Mouse (Mus musculus): ENCODE measurements at regions not wholly inside any gene's neighbourhood (a gene's known extent, or its start where the extent isn't known, plus 50 kb on each side); places are given as distances from the start of the nearest gene placed in this dataset.

- H3K4me1 ChIP-seq (ENCODE audit: control insufficient read depth, insufficient read depth, low read length), result no peaks in the 10 kb centered on the region
- TF ChIP-seq EP300 (IDR thresholded peaks at IDR 0.05; ENCODE audit: insufficient read depth, low read depth, low read length) (no peak), CTCF (IDR thresholded peaks at IDR 0.05; ENCODE audit: low read depth, low read length) (no peak), POLR2A (IDR thresholded peaks at IDR 0.05; ENCODE audit: insufficient read depth, low read length) (no peak)
- no peak overlapping the region for H3K9ac ChIP-seq (ENCODE audit: low read depth, poor library complexity, severe bottlenecking)
- H3K27me3 ChIP-seq (ENCODE audit: control insufficient read depth, insufficient read depth, low read length, poor library complexity, severe bottlenecking), result no peaks in the 10 kb centered on the region
- peaks cover 16% of the 10 kb centered on the region for H3K9me3 ChIP-seq (replicated peaks; ENCODE audit: control insufficient read depth, insufficient read depth, low read length, poor library complexity, severe bottlenecking)
- H3K36me3 ChIP-seq (ENCODE audit: control insufficient read depth, insufficient read depth, low read length, poor library complexity, severe bottlenecking), result no peaks in the 10 kb centered on the region
- H3K27ac ChIP-seq (ENCODE audit: insufficient read depth, low read length), result no peak overlapping the region
- no peak overlapping the region for H3K4me3 ChIP-seq (ENCODE audit: low read depth, low read length)
These were observed 643.8 kb upstream of the Tmem132c start for GRCm38 (mm10) chr5:126597786-126598330.

GRCm38 (mm10) chr5:126599561-126599960 lies 642.0 kb upstream of the Tmem132c start:
- Histone ChIP-seq H3K9me3 (replicated peaks; ENCODE audit: control insufficient read depth, insufficient read depth, low read length, poor library complexity, severe bottlenecking) (peaks cover 16% of the 10 kb centered on the region), H3K27me3 (ENCODE audit: control insufficient read depth, insufficient read depth, low read length, poor library complexity, severe bottlenecking) (no peaks in the 10 kb centered on the region), H3K27ac (ENCODE audit: insufficient read depth, low read length) (no peak overlapping the region), H3K4me1 (ENCODE audit: control insufficient read depth, insufficient read depth, low read length) (no peaks in the 10 kb centered on the region), H3K4me3 (ENCODE audit: low read depth, low read length) (no peak overlapping the region), H3K36me3 (ENCODE audit: control insufficient read depth, insufficient read depth, low read length, poor library complexity, severe bottlenecking) (no peaks in the 10 kb centered on the region), H3K9ac (ENCODE audit: low read depth, poor library complexity, severe bottlenecking) (no peak overlapping the region)
- no peak for TF ChIP-seq CTCF (IDR thresholded peaks at IDR 0.05; ENCODE audit: low read depth, low read length)

GRCm38 (mm10) chr5:126606756-126607155 lies 634.9 kb upstream of the Tmem132c start:
- Histone ChIP-seq H3K27me3 (ENCODE audit: control insufficient read depth, insufficient read depth, low read length, poor library complexity, severe bottlenecking) (no peaks in the 10 kb centered on the region), H3K9ac (ENCODE audit: low read depth, poor library complexity, severe bottlenecking) (no peak overlapping the region), H3K27ac (ENCODE audit: insufficient read depth, low read length) (no peak overlapping the region), H3K36me3 (ENCODE audit: control insufficient read depth, insufficient read depth, low read length, poor library complexity, severe bottlenecking) (no peaks in the 10 kb centered on the region), H3K4me1 (ENCODE audit: control insufficient read depth, insufficient read depth, low read length) (no peaks in the 10 kb centered on the region), H3K9me3 (replicated peaks; ENCODE audit: control insufficient read depth, insufficient read depth, low read length, poor library complexity, severe bottlenecking) (0 out of 2 replicates have a peak, but pooled peaks cover 2% of the 10 kb centered on the region), H3K4me3 (ENCODE audit: low read depth, low read length) (no peak overlapping the region)
- no peak for TF ChIP-seq CTCF (IDR thresholded peaks at IDR 0.05; ENCODE audit: low read depth, low read length)
- TF ChIP-seq POLR2A (IDR thresholded peaks at IDR 0.05; ENCODE audit: insufficient read depth, low read length), result no peak
- no peak for TF ChIP-seq EP300 (IDR thresholded peaks at IDR 0.05; ENCODE audit: insufficient read depth, low read depth, low read length)

- no peak overlapping the region for H3K27ac ChIP-seq (ENCODE audit: insufficient read depth, low read length)
- no peaks in the 10 kb centered on the region for H3K9me3 ChIP-seq (replicated peaks; ENCODE audit: control insufficient read depth, insufficient read depth, low read length, poor library complexity, severe bottlenecking)
- TF ChIP-seq CTCF (IDR thresholded peaks at IDR 0.05; ENCODE audit: low read depth, low read length), result no peak
- TF ChIP-seq POLR2A (IDR thresholded peaks at IDR 0.05; ENCODE audit: insufficient read depth, low read length), result no peak
- TF ChIP-seq EP300 (IDR thresholded peaks at IDR 0.05; ENCODE audit: insufficient read depth, low read depth, low read length), result no peak
- H3K27me3 ChIP-seq (ENCODE audit: control insufficient read depth, insufficient read depth, low read length, poor library complexity, severe bottlenecking), result no peaks in the 10 kb centered on the region
- H3K36me3 ChIP-seq (ENCODE audit: control insufficient read depth, insufficient read depth, low read length, poor library complexity, severe bottlenecking), result no peaks in the 10 kb centered on the region
- no peaks in the 10 kb centered on the region for H3K4me1 ChIP-seq (ENCODE audit: control insufficient read depth, insufficient read depth, low read length)
- no peak overlapping the region for H3K9ac ChIP-seq (ENCODE audit: low read depth, poor library complexity, severe bottlenecking)
- no peak overlapping the region for H3K4me3 ChIP-seq (ENCODE audit: low read depth, low read length)
These were observed 629.0 kb upstream of the Tmem132c start for GRCm38 (mm10) chr5:126612571-126612970.

GRCm38 (mm10) chr5:126622551-126622950 lies 619.1 kb upstream of the Tmem132c start:
- H3K4me3 ChIP-seq (ENCODE audit: low read depth, low read length), result no peak overlapping the region
- H3K9ac ChIP-seq (ENCODE audit: low read depth, poor library complexity, severe bottlenecking), result no peak overlapping the region
- no peaks in the 10 kb centered on the region for H3K36me3 ChIP-seq (ENCODE audit: control insufficient read depth, insufficient read depth, low read length, poor library complexity, severe bottlenecking)
- no peaks in the 10 kb centered on the region for H3K4me1 ChIP-seq (ENCODE audit: control insufficient read depth, insufficient read depth, low read length)
- no peak overlapping the region for H3K27ac ChIP-seq (ENCODE audit: insufficient read depth, low read length)
- no peaks in the 10 kb centered on the region for H3K27me3 ChIP-seq (ENCODE audit: control insufficient read depth, insufficient read depth, low read length, poor library complexity, severe bottlenecking)
- no peak for TF ChIP-seq EP300 (IDR thresholded peaks at IDR 0.05; ENCODE audit: insufficient read depth, low read depth, low read length)
- H3K9me3 ChIP-seq (replicated peaks; ENCODE audit: control insufficient read depth, insufficient read depth, low read length, poor library complexity, severe bottlenecking), result peaks cover 3% of the 10 kb centered on the region; the same call in 1 of the 2 replicates

- no peak overlapping the region for H3K4me3 ChIP-seq (ENCODE audit: low read depth, low read length)
- H3K27ac ChIP-seq (ENCODE audit: insufficient read depth, low read length), result no peak overlapping the region
- no peaks in the 10 kb centered on the region for H3K36me3 ChIP-seq (ENCODE audit: control insufficient read depth, insufficient read depth, low read length, poor library complexity, severe bottlenecking)
- H3K9me3 ChIP-seq (replicated peaks; ENCODE audit: control insufficient read depth, insufficient read depth, low read length, poor library complexity, severe bottlenecking), result peaks cover 3% of the 10 kb centered on the region; the same call in 1 of the 2 replicates
- peak; percentile 86 for TF ChIP-seq CTCF (IDR thresholded peaks at IDR 0.05; ENCODE audit: low read depth, low read length)
- no peak for TF ChIP-seq POLR2A (IDR thresholded peaks at IDR 0.05; ENCODE audit: insufficient read depth, low read length)
- H3K27me3 ChIP-seq (ENCODE audit: control insufficient read depth, insufficient read depth, low read length, poor library complexity, severe bottlenecking), result no peaks in the 10 kb centered on the region
- no peak overlapping the region for H3K9ac ChIP-seq (ENCODE audit: low read depth, poor library complexity, severe bottlenecking)
- H3K4me1 ChIP-seq (ENCODE audit: control insufficient read depth, insufficient read depth, low read length), result no peaks in the 10 kb centered on the region
These were observed 618.4 kb upstream of the Tmem132c start for GRCm38 (mm10) chr5:126623205-126623604.

All from ES-Bruce4 (cell line).